Mouse (Mus musculus) lung, postnatal 4 days (tissue): ENCODE data around the gene Gm11397.
"Not testable (repeated sequence)": the region's sequence is repeated elsewhere in the genome, so short reads cannot be mapped to it uniquely, and the experiment has no call there.

Experiments
- DNase-seq, 2 experiments: peaks; one replicate each; pipeline ENCODE4 v3.0.0; 2021

Gene Gm11397

GRCm38 (mm10) chr13:33395461-33395860, at the start of gene Gm11397:
Gene Gm11397, plus strand, starts transcription at chr13:33395761.
- not testable (repeated sequence) for DNase-seq

GRCm38 (mm10) chr13:33356666-33357065, 38.9 kb upstream of the Gm11397 start:
- not testable (repeated sequence) for DNase-seq

GRCm38 (mm10) chr13:33432714-33433113, 37.2 kb downstream of the Gm11397 start:
- DNase-seq = not testable (repeated sequence)
